Mouse (Mus musculus): ENCODE data around the gene D630039A03Rik.

Gene D630039A03Rik

DNA sequence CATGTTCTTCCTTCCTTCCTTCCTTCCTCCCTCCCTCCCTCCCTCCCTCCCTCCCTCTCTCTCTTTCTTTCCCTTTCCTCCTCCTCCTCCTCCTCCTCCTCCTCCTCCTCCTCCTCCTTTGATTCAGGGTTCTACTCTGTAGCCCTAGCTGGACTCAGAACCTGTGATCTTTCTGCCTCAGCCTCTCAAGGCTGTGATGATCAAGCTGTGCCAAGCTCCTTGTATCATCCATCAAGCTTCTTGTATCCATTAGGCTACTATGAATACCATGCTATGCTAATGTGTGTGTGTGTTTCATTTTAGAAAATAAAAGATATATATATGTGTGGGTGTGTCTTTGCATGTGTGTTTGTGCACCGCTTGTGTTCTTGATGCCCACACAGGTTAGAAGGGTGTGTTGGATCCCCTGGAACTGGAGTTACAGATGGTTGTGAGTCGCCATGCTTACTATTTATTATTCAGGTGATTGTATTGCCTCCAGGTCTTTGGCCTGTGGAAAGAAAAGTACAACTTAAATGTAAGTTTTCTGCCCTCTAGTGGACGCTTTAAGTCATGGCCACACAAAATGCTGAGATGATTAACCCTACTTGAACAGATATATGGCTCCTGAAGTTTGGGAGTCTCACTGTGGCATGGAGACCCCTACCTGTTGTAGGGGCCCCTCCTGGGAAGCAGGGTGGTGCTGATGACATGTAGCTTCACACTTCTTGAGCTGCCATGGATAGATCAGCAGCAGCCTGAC lies 11.5 kb upstream of the D630039A03Rik start:
- DNase-seq (ENCODE audit: low spot score) = peak; percentile 80

GRCm38 (mm10) chr4:57924556-57925071 lies 8.5 kb upstream of the D630039A03Rik start:
- no peak for DNase-seq (ENCODE audit: low spot score)

DNA sequence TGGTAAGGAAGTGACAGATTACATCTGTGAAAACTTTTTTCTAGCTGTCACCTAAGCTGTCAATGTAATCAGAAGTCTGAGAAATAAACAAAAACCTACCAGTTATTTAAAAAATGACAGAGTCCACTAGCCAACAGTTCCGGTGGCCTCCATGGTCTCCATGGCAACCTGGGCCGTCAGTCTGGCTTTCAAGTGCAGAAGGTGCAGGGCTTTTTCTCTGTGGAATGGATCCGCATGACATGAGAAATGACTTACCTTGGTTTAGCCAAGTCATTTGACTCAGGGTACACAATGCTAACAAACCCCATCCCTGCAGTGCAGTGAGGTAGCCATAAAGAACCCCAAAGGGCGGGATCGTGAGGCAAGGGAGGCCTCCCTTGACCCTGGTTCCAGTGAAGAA lies 6.1 kb upstream of the D630039A03Rik start:
- no peak for DNase-seq (ENCODE audit: low spot score)

- DNase-seq (ENCODE audit: low spot score) = no peak
These were observed 4.4 kb upstream of the D630039A03Rik start for GRCm38 (mm10) chr4:57920522-57920921.

DNA sequence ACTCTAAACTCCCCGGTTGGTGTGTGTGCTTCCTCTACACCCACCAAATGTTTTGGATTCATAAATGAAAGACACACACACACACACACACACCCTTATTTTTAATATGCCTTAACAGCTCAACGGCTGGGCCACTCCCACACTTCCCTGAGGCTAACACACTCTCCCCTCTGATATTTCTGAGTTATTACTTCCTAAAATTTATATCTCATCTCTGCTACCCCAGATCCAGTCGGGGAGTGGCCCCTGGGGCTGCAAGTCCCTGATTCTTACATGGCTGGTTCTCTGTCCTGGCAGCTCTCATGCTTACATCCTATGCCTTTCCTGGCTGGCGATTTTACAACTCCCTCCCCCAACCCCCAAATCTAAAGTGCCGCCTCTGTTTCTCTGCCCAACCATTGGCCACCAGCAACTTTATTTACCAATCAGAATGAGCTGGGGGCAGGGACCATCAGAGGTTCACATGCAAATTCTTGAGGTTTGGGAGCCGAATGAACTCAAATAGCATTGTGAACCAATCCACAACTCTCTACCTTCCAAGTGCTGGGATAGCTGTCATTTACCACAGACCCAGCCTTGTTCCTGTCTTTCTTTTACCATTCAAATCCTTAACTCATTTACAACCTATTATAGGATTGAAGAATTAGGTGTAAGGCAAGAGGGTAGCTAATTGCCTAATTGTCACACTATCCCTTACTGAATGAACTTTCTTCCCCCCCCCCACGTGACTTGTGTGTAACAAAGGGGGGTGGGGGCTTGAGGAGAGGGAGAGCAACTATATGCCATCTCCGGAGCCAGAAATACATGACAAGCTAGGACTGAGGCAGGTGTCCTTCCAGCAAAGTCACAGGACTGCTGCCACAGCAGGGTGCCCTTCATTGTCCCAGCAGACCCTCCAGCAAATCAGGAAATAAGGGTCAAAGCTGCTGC lies 3.7 kb upstream of the D630039A03Rik start:
- DNase-seq (ENCODE audit: low spot score) = peak; percentile 12

DNA sequence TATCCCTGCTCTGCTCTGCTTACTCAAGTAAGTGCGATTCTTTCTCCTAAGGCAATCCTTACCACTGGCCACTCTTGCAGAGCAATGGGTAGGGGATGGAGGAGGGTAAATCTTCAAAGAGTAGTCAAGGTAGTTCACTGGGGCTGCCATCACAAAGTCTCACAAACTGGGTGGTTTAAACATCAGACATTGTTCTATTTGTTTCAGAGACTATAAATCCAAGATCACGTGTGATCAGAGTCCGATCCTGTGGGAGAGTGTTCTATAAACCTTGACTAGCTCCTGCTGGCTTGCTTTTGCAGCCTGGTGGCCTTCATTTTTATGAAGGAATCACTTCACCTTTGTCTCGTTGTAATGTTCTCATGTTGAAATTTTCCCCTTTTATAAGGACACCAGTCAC lies 614 bp upstream of the D630039A03Rik start:
- DNase-seq (ENCODE audit: low spot score) = no peak

DNA sequence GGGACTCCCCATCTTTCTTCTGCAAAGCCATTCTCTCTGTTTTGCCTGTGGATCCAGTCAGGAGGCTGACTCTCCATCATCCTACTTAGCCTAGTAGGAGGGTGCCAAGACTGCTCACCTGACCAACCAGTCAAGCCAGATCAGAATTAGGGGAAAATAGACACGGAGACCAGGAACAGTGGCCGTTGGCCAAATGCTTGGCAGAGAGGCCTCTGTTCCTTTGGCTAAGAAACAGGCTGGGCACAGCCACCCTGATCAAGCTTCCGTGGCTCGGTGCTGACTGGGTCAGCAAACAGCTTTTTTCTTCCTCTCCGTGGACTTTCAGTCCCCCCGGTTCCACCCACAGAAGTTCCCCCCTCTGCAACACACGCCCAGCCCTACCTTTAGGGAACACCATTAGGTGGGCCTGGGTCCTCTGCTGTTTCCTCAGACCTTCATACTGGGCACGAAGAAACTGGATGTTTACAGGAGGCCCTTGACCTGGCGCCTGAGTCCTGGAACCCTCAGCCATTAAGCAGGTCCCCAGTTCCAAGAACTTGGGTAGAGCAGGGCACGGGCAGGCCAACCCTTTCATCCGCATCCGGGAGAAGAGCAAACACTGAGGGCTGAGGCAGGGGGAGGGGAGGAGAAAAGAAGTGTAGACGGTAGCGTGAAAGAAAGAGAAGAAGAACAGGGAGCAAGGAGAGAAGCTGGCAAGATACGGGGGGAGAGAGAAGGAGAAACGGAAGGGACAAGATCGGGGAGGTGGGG lies 706 bp downstream of the D630039A03Rik start:
- DNase-seq (ENCODE audit: low spot score) = no peak

GRCm38 (mm10) chr4:57914193-57915190 lies 1.6 kb downstream of the D630039A03Rik start:
- no peak for DNase-seq (ENCODE audit: low spot score)

DNA sequence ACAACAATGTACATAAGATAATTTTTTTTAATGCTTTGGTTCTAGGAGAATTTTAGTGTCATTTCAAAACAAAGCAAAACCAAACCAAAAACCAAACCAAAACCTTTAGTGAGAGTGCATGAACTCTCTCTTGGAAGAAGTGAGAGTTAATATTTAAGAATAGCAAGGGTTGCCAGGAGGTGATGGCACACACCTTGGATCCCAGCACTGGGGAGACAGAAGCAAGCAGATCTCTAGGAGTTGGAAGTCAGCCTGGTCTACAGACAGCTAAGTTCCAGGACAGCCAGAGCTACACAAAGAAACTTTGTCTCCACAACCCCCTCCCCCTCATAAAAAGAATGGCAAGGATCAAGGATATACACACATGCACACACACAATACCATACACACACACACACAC lies 3.1 kb downstream of the D630039A03Rik start:
- no peak for DNase-seq (ENCODE audit: low spot score)

DNA sequence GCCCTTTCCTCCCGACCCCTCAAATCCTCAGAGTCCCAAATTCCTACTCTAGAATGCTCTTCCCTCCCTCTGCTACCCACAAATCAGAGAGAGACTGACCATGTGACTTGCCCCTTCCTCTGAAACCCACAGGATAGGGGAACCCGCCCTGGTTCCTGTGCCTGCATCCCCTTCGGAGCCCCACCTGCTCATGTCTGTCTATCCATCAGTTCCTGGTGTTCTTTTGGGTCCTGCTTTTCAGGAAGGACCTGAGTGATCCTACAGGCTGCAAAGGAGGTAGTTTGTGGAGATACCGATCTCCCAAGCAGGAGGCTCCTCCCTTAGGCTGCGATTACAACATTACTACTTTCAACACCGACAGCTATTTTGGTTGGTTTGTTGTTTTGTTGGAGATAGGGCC lies 7.2 kb downstream of the D630039A03Rik start:
- no peak for DNase-seq (ENCODE audit: low spot score)

GRCm38 (mm10) chr4:57906708-57907107 lies 9.4 kb downstream of the D630039A03Rik start:
- DNase-seq (ENCODE audit: low spot score) = no peak

DNA sequence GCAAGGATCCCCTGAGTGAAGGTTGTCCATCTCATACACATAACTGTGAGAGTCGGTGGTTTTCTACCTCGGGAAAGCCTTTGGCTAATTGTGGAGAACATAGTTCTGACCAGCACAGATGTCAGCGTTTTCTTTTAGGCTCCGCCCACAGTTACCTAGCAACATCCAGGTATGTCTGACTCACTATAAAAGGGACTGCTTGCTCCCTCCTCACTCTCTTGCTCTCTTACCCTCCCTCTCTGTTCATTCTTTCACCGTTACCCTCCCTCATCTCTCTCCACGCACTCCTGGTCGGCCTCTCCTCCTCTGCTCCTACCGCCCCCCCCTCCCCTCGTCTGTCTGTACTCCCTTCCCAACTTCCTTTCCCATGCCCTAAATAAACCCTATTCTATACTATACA lies 11.5 kb downstream of the D630039A03Rik start:
- DNase-seq (ENCODE audit: low spot score) = no peak

GRCm38 (mm10) chr4:57904211-57904610 lies 11.9 kb downstream of the D630039A03Rik start:
- peak; percentile 79 for DNase-seq (ENCODE audit: low spot score)

GRCm38 (mm10) chr4:57902619-57903018 lies 13.5 kb downstream of the D630039A03Rik start:
- DNase-seq (ENCODE audit: low spot score) = no peak

DNA sequence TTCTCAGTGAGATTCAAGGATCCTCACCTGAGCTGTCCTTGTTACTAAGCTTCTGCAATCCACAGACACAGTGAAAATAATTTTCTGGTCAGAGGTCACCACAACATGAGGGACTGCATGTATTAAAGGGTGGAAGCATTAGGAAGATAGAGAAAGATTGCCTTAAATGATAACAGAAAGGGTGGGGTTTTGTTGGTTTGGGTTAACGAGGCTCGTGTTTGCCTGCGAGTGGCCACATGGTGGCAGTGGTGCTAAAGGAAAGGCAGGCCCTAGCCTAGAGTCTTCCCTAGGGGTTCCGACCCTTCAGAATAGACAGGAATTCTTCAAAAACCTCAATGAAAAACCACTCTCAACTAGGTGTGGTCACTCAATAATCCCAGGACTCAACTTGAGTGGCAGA lies 14.9 kb downstream of the D630039A03Rik start:
- peak; percentile 74 for DNase-seq (ENCODE audit: low spot score)

- DNase-seq (ENCODE audit: low spot score) = no peak
These were observed 19.5 kb downstream of the D630039A03Rik start for GRCm38 (mm10) chr4:57896631-57897030.

DNA sequence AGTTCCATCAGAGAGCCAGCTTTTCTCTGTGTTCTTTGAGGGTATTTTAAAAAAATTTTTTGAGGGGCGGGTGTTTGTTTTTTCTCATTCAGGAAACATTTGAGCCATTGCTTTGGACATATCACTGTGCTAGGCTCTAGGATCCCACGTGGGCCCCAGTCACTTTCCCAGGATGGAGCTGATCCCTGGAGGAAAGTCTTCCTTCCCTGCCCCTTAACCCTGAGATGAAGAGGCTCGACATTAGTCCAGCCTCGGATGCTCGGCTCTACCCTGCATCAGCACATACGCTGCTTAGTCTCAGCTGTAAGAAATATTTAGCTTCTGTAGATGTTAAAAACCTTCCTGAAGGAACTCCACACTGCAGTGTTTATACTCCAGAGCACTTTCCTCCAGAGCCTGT lies 20.2 kb downstream of the D630039A03Rik start:
- no peak for DNase-seq (ENCODE audit: low spot score)

- no peak for DNase-seq (ENCODE audit: low spot score)
These were observed 21.0 kb downstream of the D630039A03Rik start for GRCm38 (mm10) chr4:57895140-57895539.

DNA sequence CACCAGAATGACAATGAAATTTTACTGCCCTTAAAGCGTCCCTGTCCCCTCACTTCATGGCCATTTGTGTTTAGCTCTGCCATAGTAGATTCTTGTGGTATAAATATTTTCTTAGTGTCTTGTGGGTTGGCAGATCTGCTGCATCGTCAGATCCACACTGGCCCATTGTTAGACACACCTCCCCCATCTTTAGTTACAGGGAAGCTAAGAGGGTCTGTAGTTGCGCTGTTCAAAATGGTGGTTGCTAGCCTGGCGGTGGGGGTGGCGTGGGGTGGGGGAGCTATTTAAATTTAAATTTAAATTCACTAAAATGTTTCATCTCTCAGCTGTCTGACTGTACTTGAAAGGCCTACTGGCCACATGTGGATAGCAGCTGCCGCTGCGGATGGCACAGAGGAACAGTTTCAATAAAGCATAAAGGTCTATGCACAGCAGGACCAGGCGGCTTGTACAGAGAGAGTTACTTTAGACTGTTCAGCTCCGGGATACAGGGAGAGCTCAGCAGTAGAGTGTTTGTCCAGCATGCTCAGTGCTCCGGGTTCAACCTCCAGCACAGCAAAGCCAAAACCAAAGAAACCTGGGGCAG lies 24.0 kb downstream of the D630039A03Rik start:
- DNase-seq (ENCODE audit: low spot score) = no peak

GRCm38 (mm10) chr4:57889773-57890172 lies 26.3 kb downstream of the D630039A03Rik start:
- DNase-seq (ENCODE audit: low spot score) = no peak

All from retina, embryonic 14.5 days (tissue).